Mouse (Mus musculus) kidney, adult 18-20 months (tissue): Measurements from ENCODE around the gene Cd34.

Experiments
- DNase-seq: peaks from one replicate; pipeline ENCODE4 v3.0.0; 2021

Cd34 gene

DNA sequence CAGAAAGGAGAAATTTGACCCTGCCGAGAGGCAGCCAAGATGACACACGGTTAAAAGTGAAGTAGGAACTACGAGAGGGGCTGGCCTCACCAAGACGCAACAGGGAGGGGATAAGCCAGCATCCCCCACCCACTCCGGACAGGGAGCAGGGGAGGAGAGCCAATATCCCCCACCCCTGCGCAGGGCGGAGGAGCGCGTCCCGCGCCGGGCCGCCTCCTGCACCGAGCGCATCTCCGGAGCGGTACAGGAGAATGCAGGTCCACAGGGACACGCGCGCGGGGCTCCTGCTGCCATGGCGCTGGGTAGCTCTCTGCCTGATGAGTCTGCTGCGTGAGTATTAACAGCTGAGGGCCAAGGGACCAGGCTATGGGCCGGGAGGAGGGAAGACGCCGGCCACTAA is at the start of gene Cd34:
TSS of gene Cd34 (plus strand) at position 105 of the 400 bp plus-strand sequence.
- DNase-seq: peak; percentile 50

DNA sequence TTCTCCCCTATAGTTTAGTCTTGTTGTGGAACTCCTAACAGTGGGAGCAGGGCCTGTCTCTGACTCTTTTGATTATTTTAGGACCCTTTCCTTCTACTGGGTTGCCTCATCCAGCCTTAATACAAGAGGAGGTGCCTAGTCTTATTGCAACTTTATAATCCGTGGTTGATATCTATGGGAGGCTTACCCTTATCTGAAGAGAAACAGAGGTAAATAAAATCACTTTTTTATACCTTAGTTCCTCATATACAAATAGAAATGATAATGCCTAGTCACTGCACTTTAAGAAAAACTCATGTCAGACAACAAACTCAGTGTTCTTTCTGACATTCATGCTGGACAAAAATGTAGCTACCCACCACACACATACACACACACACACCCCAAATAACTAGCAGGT is 44.1 kb upstream of the Cd34 start:
- DNase-seq: no peak

DNA sequence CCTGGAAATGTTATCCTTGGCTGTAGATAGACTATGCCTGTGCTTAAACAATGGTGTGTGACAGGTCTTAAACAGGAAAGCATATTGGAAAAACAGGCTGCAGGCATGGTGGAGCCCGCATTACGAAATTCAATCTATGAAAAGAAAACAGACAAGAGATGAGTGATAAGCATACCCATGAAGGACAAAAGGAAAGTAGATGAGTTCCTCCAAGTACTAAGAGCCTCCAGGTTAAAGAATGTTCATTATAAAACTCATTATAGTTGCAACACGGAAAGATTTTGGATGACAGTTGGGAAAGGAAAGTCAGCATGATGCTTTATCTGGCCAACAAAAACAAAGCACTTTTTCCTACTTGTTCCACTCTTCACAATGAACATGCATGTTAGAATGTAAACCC is 43.3 kb upstream of the Cd34 start:
- no peak for DNase-seq

GRCm38 (mm10) chr1:194901075-194901474 is 37.5 kb upstream of the Cd34 start:
- no peak for DNase-seq

DNA sequence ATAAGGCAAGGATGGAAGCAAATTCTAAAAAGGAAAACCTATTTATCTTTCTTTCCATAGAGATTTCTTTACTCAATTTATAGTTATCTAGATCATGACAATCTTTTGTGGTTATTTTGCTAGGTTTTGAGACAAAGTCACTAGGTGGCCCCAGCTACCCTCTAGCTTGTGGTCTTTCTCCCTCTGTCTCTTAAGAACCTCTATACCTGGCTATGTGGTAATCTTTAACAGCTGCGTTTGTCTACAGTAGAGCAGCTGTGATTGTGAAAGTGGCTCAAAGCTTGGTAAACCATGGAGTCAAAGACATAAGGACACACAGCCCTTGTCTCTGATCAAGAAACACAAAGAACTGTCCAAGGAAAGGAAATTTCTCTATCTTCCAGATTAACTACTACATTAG is 36.8 kb upstream of the Cd34 start:
- DNase-seq: no peak

- no peak for DNase-seq
Observed at GRCm38 (mm10) chr1:194908956-194909355, 29.7 kb upstream of the Cd34 start.

DNA sequence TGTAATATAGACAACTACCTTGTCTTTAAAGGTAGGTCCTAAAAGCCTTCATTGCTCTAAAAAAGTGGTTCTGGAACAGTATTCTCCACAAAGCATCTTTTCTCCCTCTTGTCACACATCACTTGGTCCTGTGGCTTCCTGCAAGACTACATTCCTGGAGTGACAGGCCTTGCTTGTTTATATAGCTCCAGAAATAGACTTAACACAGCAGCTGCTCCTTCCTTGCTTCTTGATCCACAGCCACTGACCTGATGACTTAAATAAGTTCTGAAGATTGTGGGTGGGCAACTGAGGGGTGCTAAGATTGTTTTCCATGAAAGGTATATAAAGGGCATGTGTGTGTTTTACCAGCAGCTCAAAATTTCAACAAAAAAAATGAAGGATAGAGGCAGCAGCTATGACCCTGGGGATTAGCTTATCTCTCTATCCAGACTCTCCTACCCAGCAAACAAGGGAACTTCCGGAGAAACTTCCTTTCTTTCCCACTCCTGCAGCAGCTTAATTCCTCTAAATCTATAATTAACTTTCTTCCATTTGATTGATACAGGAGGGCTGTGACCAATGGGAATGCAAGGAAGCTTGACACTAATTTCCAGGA is 12.8 kb upstream of the Cd34 start:
- no peak for DNase-seq

DNA sequence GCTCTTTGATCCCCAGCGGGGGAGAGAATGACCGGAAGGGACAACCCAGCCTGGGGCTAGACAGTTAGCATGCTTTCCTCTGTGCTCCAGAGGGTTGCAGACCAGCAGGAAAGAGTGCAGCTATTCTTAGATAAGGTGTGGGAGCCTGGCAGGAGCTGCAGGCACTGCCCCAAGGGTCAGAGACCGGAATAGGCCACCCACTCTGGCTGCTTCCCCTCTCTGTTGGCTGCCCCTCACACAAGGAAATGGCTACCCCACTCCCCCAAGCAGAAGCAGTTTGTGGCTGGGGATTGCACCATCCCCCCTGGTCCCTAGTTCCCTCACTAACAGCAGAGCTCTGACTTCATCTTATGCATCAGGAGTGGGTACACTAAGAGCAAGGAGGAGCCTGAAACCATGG is 10.7 kb upstream of the Cd34 start:
- DNase-seq: peak; percentile 18

DNA sequence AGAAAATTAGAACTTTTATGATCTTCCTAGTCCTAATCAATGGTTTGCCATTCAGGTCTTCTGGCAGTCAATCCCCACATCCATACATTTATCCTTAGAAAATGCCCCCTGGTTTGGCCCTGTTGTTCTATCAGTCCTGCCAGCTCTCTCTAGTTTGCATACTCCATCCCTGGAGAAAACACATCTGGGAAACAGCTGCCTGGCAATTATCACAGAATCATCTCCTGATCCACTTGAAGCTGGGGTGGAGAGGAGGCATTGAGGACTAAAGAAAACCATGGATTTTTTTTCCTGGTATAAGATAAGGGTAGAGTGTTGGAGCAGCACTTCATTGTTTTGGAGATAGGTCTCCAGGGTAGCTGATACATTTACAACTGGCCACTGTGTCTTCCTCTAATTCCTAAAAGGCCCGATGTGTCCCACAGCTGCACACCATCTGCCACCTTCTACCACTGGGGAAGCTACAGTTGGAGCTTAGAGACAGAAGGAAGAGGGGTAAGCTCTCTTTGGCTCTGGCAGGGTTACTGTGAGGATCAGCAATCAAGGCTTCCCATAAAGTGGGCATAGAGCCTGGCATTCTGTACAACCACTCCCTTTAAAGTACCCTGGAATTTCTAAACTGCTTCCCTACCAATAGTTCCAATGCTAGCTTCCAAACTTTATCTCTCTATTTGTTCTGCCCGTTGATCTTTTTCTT is 9.2 kb upstream of the Cd34 start:
- DNase-seq: no peak

- DNase-seq: no peak
Observed at GRCm38 (mm10) chr1:194929972-194930355, 8.7 kb upstream of the Cd34 start.

GRCm38 (mm10) chr1:194930706-194931105 is 7.9 kb upstream of the Cd34 start:
- DNase-seq: no peak

GRCm38 (mm10) chr1:194935351-194935750 is 3.3 kb upstream of the Cd34 start:
- DNase-seq: no peak

DNA sequence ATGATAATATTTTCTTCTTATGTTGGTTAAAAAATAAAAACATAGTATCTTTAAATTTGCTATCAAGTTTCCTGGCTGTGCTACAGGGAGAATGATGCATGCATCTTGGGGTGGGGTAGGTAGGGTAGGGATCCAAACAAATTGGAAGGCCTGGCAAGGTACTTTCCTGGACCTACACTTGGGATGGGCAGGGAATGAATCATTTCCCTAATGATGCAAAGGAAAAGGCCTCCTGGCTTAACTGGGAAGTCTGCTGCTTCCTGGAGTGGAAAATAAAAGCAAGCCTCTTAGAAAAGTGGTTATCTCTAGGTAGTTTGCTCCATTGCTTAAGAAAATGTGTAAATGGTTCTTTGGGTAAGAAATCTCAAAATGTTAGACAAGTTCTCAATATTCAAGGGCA is 2.9 kb downstream of the Cd34 start:
- no peak for DNase-seq

GRCm38 (mm10) chr1:194942912-194943311 is 4.3 kb downstream of the Cd34 start:
- DNase-seq: no peak

GRCm38 (mm10) chr1:194943485-194943884 is 4.9 kb downstream of the Cd34 start:
- no peak for DNase-seq

- peak; percentile 7 for DNase-seq
Observed at GRCm38 (mm10) chr1:194945382-194945781, 6.8 kb downstream of the Cd34 start.

GRCm38 (mm10) chr1:194946467-194946866 is 7.8 kb downstream of the Cd34 start:
- DNase-seq: no peak

- no peak for DNase-seq
Observed at GRCm38 (mm10) chr1:194950913-194951312, 12.3 kb downstream of the Cd34 start.

GRCm38 (mm10) chr1:194952891-194953290 is 14.3 kb downstream of the Cd34 start:
- no peak for DNase-seq

DNA sequence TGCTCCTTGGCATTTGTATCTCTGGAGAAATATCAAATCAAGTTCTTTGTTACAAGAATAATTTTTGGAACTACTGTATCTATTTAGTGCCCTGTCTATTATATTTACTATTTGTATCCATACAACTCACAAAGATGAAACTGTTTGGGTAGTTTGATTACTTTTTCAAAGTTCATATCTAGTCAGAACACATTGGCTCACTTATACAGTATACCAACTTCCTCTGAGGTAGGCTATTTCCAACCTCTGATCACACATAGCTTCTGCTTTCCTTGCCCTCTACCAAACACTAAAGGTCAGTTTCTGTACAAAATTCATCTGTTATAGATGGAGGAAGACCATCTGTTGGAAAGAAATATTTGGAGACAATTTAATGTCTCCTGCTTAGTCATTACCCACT is 16.1 kb downstream of the Cd34 start:
- no peak for DNase-seq

GRCm38 (mm10) chr1:194955749-194956148 is 17.1 kb downstream of the Cd34 start:
- DNase-seq: no peak

- no peak for DNase-seq
Observed at GRCm38 (mm10) chr1:194957021-194957420, 18.4 kb downstream of the Cd34 start.

DNA sequence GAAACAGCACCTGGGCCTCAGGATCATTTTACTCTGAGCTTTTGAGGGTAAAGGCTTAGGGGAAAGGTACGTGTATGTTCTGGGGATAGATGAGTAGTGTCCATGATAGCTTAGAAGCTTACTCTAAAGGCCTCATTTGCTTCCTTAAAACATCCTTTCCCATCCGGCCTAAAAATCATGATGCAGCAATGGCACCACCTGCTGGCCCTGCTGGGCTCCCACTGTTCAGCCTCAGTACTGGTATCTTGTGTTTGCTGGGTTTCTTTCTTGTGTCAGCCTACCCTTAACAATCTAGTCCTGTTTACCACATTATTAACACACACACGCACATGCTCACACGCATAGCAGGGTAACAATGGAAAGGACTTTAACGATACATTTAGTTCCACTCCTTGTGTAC is 23.6 kb downstream of the Cd34 start:
- peak; percentile 72 for DNase-seq

DNA sequence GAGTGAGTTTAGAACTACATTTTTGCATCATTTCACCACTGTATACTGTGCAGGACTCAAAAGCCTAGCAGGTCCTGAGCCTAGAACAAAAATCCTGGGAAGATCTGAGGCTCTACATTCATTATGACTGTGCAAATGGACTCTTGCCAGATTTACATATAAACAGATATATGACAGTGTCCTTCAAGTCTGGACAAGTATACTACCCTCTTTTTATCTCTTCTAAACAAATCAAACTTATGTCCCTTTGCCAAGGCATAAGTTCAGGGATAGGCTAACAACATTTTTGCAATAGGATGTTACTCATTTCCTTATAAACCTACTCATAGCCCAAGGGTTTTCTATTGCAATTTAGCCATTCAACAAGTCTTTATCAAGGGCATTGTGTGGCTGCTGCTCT is 24.1 kb downstream of the Cd34 start:
- no peak for DNase-seq

DNA sequence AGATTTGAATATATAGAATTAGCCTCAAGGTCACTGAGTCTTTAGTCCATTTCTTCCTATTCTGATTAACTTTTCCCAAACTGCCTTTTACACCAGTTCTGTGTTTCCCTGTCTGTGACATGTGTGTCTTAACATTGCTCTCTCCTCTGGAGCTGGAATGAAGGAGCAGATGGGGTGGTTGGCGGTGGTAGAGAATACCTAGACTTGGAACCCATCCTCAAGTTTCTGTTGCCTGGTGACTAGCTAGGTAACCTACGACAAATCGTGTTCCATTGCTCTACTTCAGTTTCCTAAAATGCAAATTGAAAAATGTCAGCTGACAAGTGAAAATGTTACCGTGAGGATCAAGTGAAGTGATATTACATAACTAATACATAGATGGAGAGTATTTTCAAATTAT is 33.4 kb downstream of the Cd34 start:
- DNase-seq: no peak
